Mouse (Mus musculus) liver, embryonic 14.5 days (tissue): ENCODE data around the gene Ddx20. TPM values are rescaled to one million over a fixed set of nuclear protein-coding genes. Genes with fewer than 3 reads are reported as not detected.
A peak's percentile ranks its signal among the peaks of the same experiment; 100 is the strongest.

ENCODE experiments used
- ATAC-seq: fragments of 200-750 bp; cut with Nextera tagmentation; 2 replicates; pipeline ENCODE4 v1.8.0; 2017; ENCODE audit warnings: moderate number of reproducible peaks, mild to moderate bottlenecking, moderate library complexity; ENCODE audit not compliant: insufficient read depth
- DNase-seq, 3 experiments: peaks; one replicate each; pipeline ENCODE4 v3.0.0-alpha.2; 2012 to 2013; ENCODE audit warnings: low read depth in 3 of 3, low spot score in 3 of 3
- H3K27ac ChIP-seq: fragments of 300-500 bp; sonication (generic); 2 replicates; pipeline ENCODE4 v1.5.1; 2014; ENCODE audit warnings: moderate library complexity, mild to moderate bottlenecking, control low read depth, inconsistent platforms
- H3K27me3 ChIP-seq: fragments of 300-500 bp; sonication (generic); 2 replicates; pipeline ENCODE4 v1.6.1; 2014; ENCODE audit warnings: mild to moderate bottlenecking, low read length, moderate library complexity; ENCODE audit not compliant: control insufficient read depth, insufficient read depth
- H3K36me3 ChIP-seq: fragments of 300-500 bp; sonication (generic); replicated peaks from 2 replicates; pipeline ENCODE4 v1.6.1; 2014; ENCODE audit warnings: low read depth; ENCODE audit not compliant: control insufficient read depth, insufficient read depth
- H3K4me1 ChIP-seq, 2 experiments: fragments of 200-500 bp in 1 of 2; fragments of 300-500 bp in 1 of 2; sonication (generic) in 1 of 2; replicated peaks; 2 replicates each; pipeline ENCODE4 v1.6.1; 2012 to 2014; ENCODE audit warnings: antibody characterized with exemption in 1 of 2, inconsistent platforms in 1 of 2, low read length in 1 of 2; ENCODE audit not compliant: control insufficient read depth in 2 of 2, insufficient read depth in 2 of 2
- H3K4me2 ChIP-seq: fragments of 300-500 bp; sonication (generic); 2 replicates; pipeline ENCODE4 v1.6.1; 2014; ENCODE audit warnings: low read depth, mild to moderate bottlenecking, control low read depth, moderate library complexity
- H3K4me3 ChIP-seq, 2 experiments: fragments of 200-500 bp in 1 of 2; fragments of 300-500 bp in 1 of 2; sonication (generic) in 1 of 2; 2 replicates each; pipeline ENCODE4 v1.5.1; 2012 to 2014; ENCODE audit warnings: low read depth in 2 of 2, low read length in 2 of 2, mild to moderate bottlenecking in 2 of 2, control low read depth in 1 of 2, inconsistent platforms in 1 of 2, moderate library complexity in 1 of 2; ENCODE audit not compliant: insufficient read depth in 1 of 2
- H3K9ac ChIP-seq: fragments of 300-500 bp; sonication (generic); replicated peaks from 2 replicates; pipeline ENCODE4 v1.6.1; 2014; ENCODE audit warnings: mild to moderate bottlenecking, control low read depth, moderate library complexity
- H3K9me3 ChIP-seq: fragments of 300-500 bp; sonication (generic); 2 replicates; pipeline ENCODE4 v1.6.1; 2016; ENCODE audit warnings: low read length, mixed read lengths; ENCODE audit not compliant: control insufficient read depth
- CTCF ChIP-seq: IDR thresholded peaks from 2 replicates; pipeline ENCODE4 v1.5.1; 2016; ENCODE audit warnings: antibody characterized with exemption, low read depth, control low read depth
- EP300 ChIP-seq: IDR thresholded peaks from 2 replicates; pipeline ENCODE4 v1.6.1; 2016; ENCODE audit warnings: antibody characterized with exemption, low read depth
- WGBS: fragments of 180-500 bp; shearing (Covaris S2); extraction: QIAGEN DNeasy Blood & Tissue Kit; methylation state at CpG from one replicate; pipeline ENCODE4 v1.1.7; 2014; ENCODE audit not compliant: insufficient replicate concordance; 5-methylcytosine and 5-hydroxymethylcytosine counted together
- polyA plus RNA-seq, 2 experiments: library from polyadenylated mRNA; depleted of rRNA in 1 of 2; stranded (reverse) in 1 of 2; unstranded in 1 of 2; fragments of >200 nt; fragmentation: Nextera tagmentation in 1 of 2; extraction: Ambion mirVana in 1 of 2; gene quantifications; 2 replicates each; pipeline versions ENCODE4 v1.2.1 to v1.2.3; 2012 to 2014

Ddx20 gene
- 5.6 and 8.1 TPM in 2 replicates for polyA plus RNA-seq (2012; rRNA removed)
- 19.6 and 21.2 TPM in 2 replicates for polyA plus RNA-seq (2014; fragmentation: Nextera tagmentation; extraction: Ambion mirVana)

GRCm38 (mm10) chr3:105687324-105688060, at the start of gene Ddx20:
Ddx20 (minus strand) TSS chr3:105687574.
- H3K9me3 ChIP-seq: no peaks in the 10 kb centered on the region
- H3K27me3 ChIP-seq: peaks cover 3% of the 10 kb centered on the region; the same call in 1 of the 2 replicates
- peak within 1 kb of the TSS; percentile 88 for H3K9ac ChIP-seq
- peak; percentile 92 for ATAC-seq
- H3K4me1 ChIP-seq: peaks cover 6 to 8% of the 10 kb centered on the region in 2 experiments
- DNase-seq: peak; percentile 97 to 98 (median 98)
- WGBS: under 1% methylated on average over 72 of the region's 72 CpGs
- H3K36me3 ChIP-seq: peaks cover 17% of the 10 kb centered on the region
- H3K4me3 ChIP-seq: peak within 1 kb of the TSS; percentile 73 to 96
- H3K4me2 ChIP-seq: peak within 1 kb of the TSS; percentile 90
- TF ChIP-seq CTCF (peak; percentile 80), EP300 (peak; percentile 93)
- H3K27ac ChIP-seq: peak within 1 kb of the TSS; percentile 5

- Histone ChIP-seq H3K36me3 (peaks cover 23% of the 10 kb centered on the region), H3K9me3 (no peaks in the 10 kb centered on the region), H3K27ac (no peak overlapping the region), H3K9ac (no peak overlapping the region), H3K27me3 (no peaks in the 10 kb centered on the region), H3K4me1 (no peaks in the 10 kb centered on the region), H3K4me3 (no peak overlapping the region), H3K4me2 (no peak overlapping the region)
- DNase-seq (no peak), ATAC-seq (no peak)
- TF ChIP-seq CTCF (no peak), EP300 (no peak)
- 89% methylated on average over 7 of the region's 7 CpGs for WGBS
Measured at GRCm38 (mm10) chr3:105737070-105737469, 49.7 kb upstream of the Ddx20 start.

- no peak for TF ChIP-seq CTCF
- TF ChIP-seq EP300: no peak
- no peak overlapping the region for H3K9ac ChIP-seq
- H3K36me3 ChIP-seq: peaks cover 29% of the 10 kb centered on the region
- WGBS: 83% methylated on average over 1 of the region's 1 CpGs
- no peaks in the 10 kb centered on the region for H3K4me1 ChIP-seq
- H3K4me3 ChIP-seq: no peak overlapping the region
- no peaks in the 10 kb centered on the region for H3K9me3 ChIP-seq
- H3K4me2 ChIP-seq: no peak overlapping the region
- DNase-seq (no peak), ATAC-seq (no peak)
- no peaks in the 10 kb centered on the region for H3K27me3 ChIP-seq
- no peak overlapping the region for H3K27ac ChIP-seq
Measured at GRCm38 (mm10) chr3:105736148-105736547, 48.8 kb upstream of the Ddx20 start.

- DNase-seq: no peak
Measured at GRCm38 (mm10) chr3:105735285-105735684, 47.9 kb upstream of the Ddx20 start.

GRCm38 (mm10) chr3:105733538-105733937, 46.2 kb upstream of the Ddx20 start:
- Histone ChIP-seq H3K4me2 (no peak overlapping the region), H3K27ac (no peak overlapping the region), H3K4me3 (no peak overlapping the region), H3K9ac (no peak overlapping the region), H3K9me3 (no peaks in the 10 kb centered on the region), H3K36me3 (peaks cover 36% of the 10 kb centered on the region), H3K4me1 (no peaks in the 10 kb centered on the region), H3K27me3 (no peaks in the 10 kb centered on the region)
- DNase-seq: no peak
- TF ChIP-seq EP300 (no peak), CTCF (no peak)
- ATAC-seq: no peak
- 88% methylated on average over 4 of the region's 4 CpGs for WGBS

More at GRCm38 (mm10) chr3:105735285-105735684, 47.9 kb upstream of the Ddx20 start:
- H3K36me3 ChIP-seq: peaks cover 37% of the 10 kb centered on the region
- no peaks in the 10 kb centered on the region for H3K4me1 ChIP-seq
- H3K9me3 ChIP-seq: no peaks in the 10 kb centered on the region
- ATAC-seq: no peak
- TF ChIP-seq CTCF (no peak), EP300 (no peak)
- H3K4me2 ChIP-seq: no peak overlapping the region
- no peak overlapping the region for H3K27ac ChIP-seq
- no peak overlapping the region for H3K9ac ChIP-seq
- no peaks in the 10 kb centered on the region for H3K27me3 ChIP-seq
- H3K4me3 ChIP-seq: no peak overlapping the region
